Mouse (Mus musculus) bone marrow, adult 2 months (tissue): Measurements from ENCODE around the gene Gm16867. TPM values are rescaled to one million over a fixed set of nuclear protein-coding genes. Genes with fewer than 3 reads are reported as not detected.
"Not testable (repeated sequence)": the region's sequence is repeated elsewhere in the genome, so short reads cannot be mapped to it uniquely, and the experiment has no call there.

Experiments
- H3K27ac ChIP-seq: fragments of 200-500 bp; 2 replicates; pipeline ENCODE4 v1.5.1; 2012; ENCODE audit warnings: low read depth, mild to moderate bottlenecking, control low read depth, inconsistent platforms, low read length; ENCODE audit not compliant: control insufficient read depth, poor library complexity, insufficient read depth
- H3K4me1 ChIP-seq: fragments of 200-500 bp; 2 replicates; pipeline ENCODE4 v1.6.1; 2011; ENCODE audit warnings: low read length; ENCODE audit not compliant: control insufficient read depth, insufficient read depth
- H3K4me3 ChIP-seq: fragments of 200-500 bp; replicated peaks from 2 replicates; pipeline ENCODE3; 2011; ENCODE audit warnings: mild to moderate bottlenecking, low read depth, low read length, control low read depth; ENCODE audit not compliant: control insufficient read depth
- WGBS: fragments of 180-500 bp; shearing (Covaris S2); methylation state at CpG from one replicate; pipeline ENCODE4 v1.1.7; 2018; 5-methylcytosine and 5-hydroxymethylcytosine counted together
- polyA plus RNA-seq: library from polyadenylated mRNA; stranded (reverse); fragments of >200 nt; gene quantifications from 2 replicates; pipeline ENCODE4 v1.2.4, GENCODE M21; 2011; ENCODE audit warnings: low replicate concordance; ENCODE audit not compliant: missing spikeins, insufficient read depth, insufficient read length

The Gm16867 gene
- polyA plus RNA-seq, 1 experiment: not detected

GRCm38 (mm10) chr14:69494946-69495345 is 8.2 kb downstream of the Gm16867 start:
- not testable (repeated sequence) for H3K27ac ChIP-seq, H3K4me1 ChIP-seq, H3K4me3 ChIP-seq
- WGBS: no CpG with 5 or more reads among the region's 2 CpGs

- not testable (repeated sequence) for H3K4me3 ChIP-seq, H3K4me1 ChIP-seq, H3K27ac ChIP-seq
- WGBS: no CpG with 5 or more reads among the region's 3 CpGs
These were observed 8.6 kb downstream of the Gm16867 start for GRCm38 (mm10) chr14:69494522-69494921.

- WGBS: no CpG with 5 or more reads among the region's 10 CpGs
- not testable (repeated sequence) for H3K4me1 ChIP-seq, H3K27ac ChIP-seq, H3K4me3 ChIP-seq
These were observed 15.2 kb downstream of the Gm16867 start for GRCm38 (mm10) chr14:69488001-69488400.

- H3K4me1 ChIP-seq, H3K27ac ChIP-seq, H3K4me3 ChIP-seq: not testable (repeated sequence)
- no CpG with 5 or more reads among the region's 18 CpGs for WGBS
These were observed 17.6 kb downstream of the Gm16867 start for GRCm38 (mm10) chr14:69485466-69486135.

- not testable (repeated sequence) for H3K4me1 ChIP-seq, H3K27ac ChIP-seq, H3K4me3 ChIP-seq
- WGBS: no CpG with 5 or more reads among the region's 11 CpGs
These were observed 29.1 kb downstream of the Gm16867 start for GRCm38 (mm10) chr14:69473941-69474646.

GRCm38 (mm10) chr14:69473322-69473721 is 29.8 kb downstream of the Gm16867 start:
- WGBS: no CpG with 5 or more reads among the region's 2 CpGs

GRCm38 (mm10) chr14:69470122-69470708 is 32.9 kb downstream of the Gm16867 start:
- not testable (repeated sequence) for H3K4me3 ChIP-seq, H3K4me1 ChIP-seq, H3K27ac ChIP-seq
- no CpG with 5 or more reads among the region's 8 CpGs for WGBS

More at GRCm38 (mm10) chr14:69473322-69473721, 29.8 kb downstream of the Gm16867 start:
- not testable (repeated sequence) for H3K4me3 ChIP-seq, H3K27ac ChIP-seq, H3K4me1 ChIP-seq

GRCm38 (mm10) chr14:69467612-69468366 is 35.4 kb downstream of the Gm16867 start:
- not testable (repeated sequence) for H3K4me3 ChIP-seq, H3K27ac ChIP-seq, H3K4me1 ChIP-seq
- WGBS: no CpG with 5 or more reads among the region's 17 CpGs

GRCm38 (mm10) chr14:69464465-69464864 is 38.7 kb downstream of the Gm16867 start:
- not testable (repeated sequence) for H3K4me1 ChIP-seq, H3K27ac ChIP-seq, H3K4me3 ChIP-seq
- no CpG with 5 or more reads among the region's 4 CpGs for WGBS

- not testable (repeated sequence) for H3K27ac ChIP-seq, H3K4me1 ChIP-seq
- no CpG with 5 or more reads among the region's 5 CpGs for WGBS
These were observed 45.5 kb downstream of the Gm16867 start for GRCm38 (mm10) chr14:69457691-69458090.

GRCm38 (mm10) chr14:69454640-69455039 is 48.5 kb downstream of the Gm16867 start:
- not testable (repeated sequence) for H3K4me1 ChIP-seq, H3K4me3 ChIP-seq, H3K27ac ChIP-seq
- WGBS: no CpG with 5 or more reads among the region's 9 CpGs

More at GRCm38 (mm10) chr14:69457691-69458090, 45.5 kb downstream of the Gm16867 start:
- H3K4me3 ChIP-seq: not testable (repeated sequence)

GRCm38 (mm10) chr14:69448845-69449244 is 54.3 kb downstream of the Gm16867 start:
- not testable (repeated sequence) for H3K4me1 ChIP-seq, H3K27ac ChIP-seq, H3K4me3 ChIP-seq
- WGBS: no CpG with 5 or more reads among the region's 10 CpGs

- H3K4me1 ChIP-seq, H3K27ac ChIP-seq, H3K4me3 ChIP-seq: not testable (repeated sequence)
- WGBS: no CpG with 5 or more reads among the region's 1 CpGs
These were observed 56.2 kb downstream of the Gm16867 start for GRCm38 (mm10) chr14:69447006-69447405.
